Mouse (Mus musculus) spleen, adult 2 months (tissue): ENCODE data around the gene Smyd3.

ENCODE experiments used
- CTCF ChIP-seq: fragments of 200-500 bp; IDR thresholded peaks from 2 replicates; pipeline ENCODE4 v1.5.1; 2011; ENCODE audit warnings: mild to moderate bottlenecking, inconsistent platforms; ENCODE audit not compliant: insufficient read depth, insufficient read length, insufficient replicate concordance; ENCODE audit errors: extremely low read depth
- POLR2A ChIP-seq: fragments of 200-500 bp; IDR thresholded peaks from 2 replicates; pipeline ENCODE4 v1.6.1; 2011; ENCODE audit warnings: low read depth, low read length, inconsistent platforms

DNA sequence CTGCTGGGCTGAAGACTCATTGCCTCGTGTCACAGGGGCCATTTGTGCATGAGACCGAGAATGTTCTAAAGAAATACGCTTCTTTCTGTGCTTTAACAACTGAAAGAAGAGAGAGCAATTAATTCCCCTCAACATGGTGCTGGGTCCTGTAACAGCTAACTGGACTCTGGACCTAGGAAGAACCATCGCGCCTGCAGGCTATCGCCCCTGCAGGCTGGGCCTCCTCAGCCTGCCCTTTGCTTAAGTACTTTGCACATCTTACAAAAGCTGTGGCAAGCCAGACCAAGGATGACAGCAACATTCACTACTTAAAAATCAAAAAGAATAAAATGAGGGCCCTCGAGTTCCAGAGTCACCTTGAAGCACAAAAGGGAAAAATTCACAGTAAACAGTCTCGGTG is 274.3 kb downstream of the Smyd3 start:
- TF ChIP-seq CTCF (no peak), POLR2A (no peak)
